Mouse (Mus musculus): ENCODE results near the gene Chst10.

- no peak for TF ChIP-seq EP300 (IDR thresholded peaks at IDR 0.05; ENCODE audit: low read depth)
- TF ChIP-seq CTCF (IDR thresholded peaks at IDR 0.05; ENCODE audit: low read depth) = no peak
These were observed 49.3 kb downstream of the Chst10 start for GRCm38 (mm10) chr1:38848451-38849289.

Measured in liver, embryonic 14.5 days (tissue).